Mouse (Mus musculus): ENCODE results near the gene Ttc39a. TPM values are rescaled to one million over a fixed set of nuclear protein-coding genes. Genes with fewer than 3 reads are reported as not detected.
A peak's percentile ranks its signal among the peaks of the same experiment; 100 is the strongest.

The Ttc39a gene
- polyA plus RNA-seq, 1 experiment from 2014 or later: 4.6 TPM

GRCm38 (mm10) chr4:109440381-109440780, 34.0 kb downstream of the Ttc39a start:
- no peak overlapping the region for H3K4me3 ChIP-seq
- no peaks in the 10 kb centered on the region for H3K27me3 ChIP-seq
- H3K4me2 ChIP-seq: no peak overlapping the region
- no peak for ATAC-seq (ENCODE audit: insufficient number of reproducible peaks, insufficient read depth, low FRiP score, low TSS enrichment, low read depth)
- no peak overlapping the region for H3K9ac ChIP-seq
- WGBS: 89% methylated on average over 5 of the region's 5 CpGs
- 0 out of 2 replicates have a peak overlapping the region, but pooled peaks have one; percentile 44 for H3K27ac ChIP-seq
- peaks cover 17% of the 10 kb centered on the region for H3K4me1 ChIP-seq
- peaks cover 9% of the 10 kb centered on the region; the same call in 1 of the 2 replicates for H3K36me3 ChIP-seq
- no peaks in the 10 kb centered on the region for H3K9me3 ChIP-seq

GRCm38 (mm10) chr4:109441000-109441399, 34.6 kb downstream of the Ttc39a start:
- Histone ChIP-seq H3K36me3 (peaks cover 10% of the 10 kb centered on the region; the same call in 1 of the 2 replicates), H3K27me3 (no peaks in the 10 kb centered on the region), H3K4me3 (no peak overlapping the region), H3K4me1 (peaks cover 19% of the 10 kb centered on the region), H3K27ac (no peak overlapping the region), H3K9me3 (no peaks in the 10 kb centered on the region), H3K4me2 (no peak overlapping the region), H3K9ac (no peak overlapping the region)
- ATAC-seq (ENCODE audit: insufficient number of reproducible peaks, insufficient read depth, low FRiP score, low TSS enrichment, low read depth): no peak
- WGBS: 90% methylated on average over 3 of the region's 3 CpGs

GRCm38 (mm10) chr4:109442126-109442525, 35.7 kb downstream of the Ttc39a start:
- H3K4me2 ChIP-seq: no peak overlapping the region
- peaks cover 19% of the 10 kb centered on the region for H3K4me1 ChIP-seq
- H3K9me3 ChIP-seq: no peaks in the 10 kb centered on the region
- H3K9ac ChIP-seq: no peak overlapping the region
- H3K36me3 ChIP-seq: peaks cover 10% of the 10 kb centered on the region; the same call in 1 of the 2 replicates
- ATAC-seq (ENCODE audit: insufficient number of reproducible peaks, insufficient read depth, low FRiP score, low TSS enrichment, low read depth): no peak
- no peak overlapping the region for H3K4me3 ChIP-seq
- H3K27me3 ChIP-seq: no peaks in the 10 kb centered on the region
- H3K27ac ChIP-seq: no peak overlapping the region
- 83% methylated on average over 7 of the region's 7 CpGs for WGBS

- H3K4me2 ChIP-seq: no peak overlapping the region
- H3K4me1 ChIP-seq: peaks cover 19% of the 10 kb centered on the region
- no peak for ATAC-seq (ENCODE audit: insufficient number of reproducible peaks, insufficient read depth, low FRiP score, low TSS enrichment, low read depth)
- no peak overlapping the region for H3K9ac ChIP-seq
- no peak overlapping the region for H3K27ac ChIP-seq
- peaks cover 10% of the 10 kb centered on the region; the same call in 1 of the 2 replicates for H3K36me3 ChIP-seq
- H3K27me3 ChIP-seq: no peaks in the 10 kb centered on the region
- 88% methylated on average over 4 of the region's 4 CpGs for WGBS
- no peaks in the 10 kb centered on the region for H3K9me3 ChIP-seq
- no peak overlapping the region for H3K4me3 ChIP-seq
Observed at GRCm38 (mm10) chr4:109442649-109443048, 36.2 kb downstream of the Ttc39a start.

DNA sequence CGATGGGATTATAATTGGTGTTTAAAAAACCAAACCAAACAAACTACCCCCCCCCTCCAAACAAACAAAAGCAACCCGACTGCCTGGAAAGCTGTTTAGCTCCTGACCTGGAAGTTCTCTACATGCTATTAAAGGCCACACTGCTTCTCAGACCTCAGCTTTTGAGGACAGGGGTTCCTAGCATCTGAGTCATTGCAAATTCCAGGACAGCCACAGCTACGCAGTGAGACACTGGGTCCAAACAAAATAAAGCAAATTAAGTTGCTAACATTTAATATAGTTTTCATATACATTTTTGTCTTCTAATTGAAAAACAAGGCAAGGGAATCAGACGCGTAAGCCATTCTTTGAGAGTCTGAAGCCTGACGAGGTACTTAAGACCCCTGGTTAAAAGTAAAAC, 38.0 kb downstream of the Ttc39a start:
- no peak overlapping the region for H3K4me3 ChIP-seq
- no peak overlapping the region for H3K9ac ChIP-seq
- no peaks in the 10 kb centered on the region for H3K9me3 ChIP-seq
- H3K27me3 ChIP-seq: no peaks in the 10 kb centered on the region
- peaks cover 13% of the 10 kb centered on the region; the same call in 1 of the 2 replicates for H3K36me3 ChIP-seq
- no peak overlapping the region for H3K4me2 ChIP-seq
- ATAC-seq (ENCODE audit: insufficient number of reproducible peaks, insufficient read depth, low FRiP score, low TSS enrichment, low read depth): no peak
- 75% methylated on average over 6 of the region's 6 CpGs for WGBS
- no peak overlapping the region for H3K27ac ChIP-seq
- peaks cover 18% of the 10 kb centered on the region for H3K4me1 ChIP-seq

DNA sequence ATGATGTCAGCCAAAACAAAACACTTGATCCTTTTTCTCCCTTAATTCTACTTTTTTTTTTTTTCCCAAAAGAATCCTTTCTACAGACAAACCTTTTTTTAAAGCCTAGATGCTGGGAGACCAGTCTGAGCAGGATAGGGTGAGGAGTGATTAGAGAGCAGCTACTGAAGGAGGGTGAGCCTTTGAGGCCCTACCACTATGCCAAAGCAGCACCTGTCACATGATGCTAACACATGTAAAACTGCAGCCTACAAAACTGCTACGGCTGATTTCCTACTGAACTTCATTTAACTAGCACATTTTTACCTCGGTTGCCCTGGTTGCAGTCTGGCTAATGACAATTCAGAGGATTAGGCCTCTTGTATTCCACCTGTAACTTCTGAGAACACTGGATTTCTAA, 38.5 kb downstream of the Ttc39a start:
- Histone ChIP-seq H3K4me1 (peaks cover 13% of the 10 kb centered on the region), H3K27me3 (no peaks in the 10 kb centered on the region), H3K4me2 (no peak overlapping the region), H3K9me3 (no peaks in the 10 kb centered on the region), H3K4me3 (no peak overlapping the region), H3K27ac (no peak overlapping the region), H3K9ac (no peak overlapping the region), H3K36me3 (peaks cover 16% of the 10 kb centered on the region)
- WGBS: 70% methylated on average over 2 of the region's 2 CpGs
- no peak for ATAC-seq (ENCODE audit: insufficient number of reproducible peaks, insufficient read depth, low FRiP score, low TSS enrichment, low read depth)

DNA sequence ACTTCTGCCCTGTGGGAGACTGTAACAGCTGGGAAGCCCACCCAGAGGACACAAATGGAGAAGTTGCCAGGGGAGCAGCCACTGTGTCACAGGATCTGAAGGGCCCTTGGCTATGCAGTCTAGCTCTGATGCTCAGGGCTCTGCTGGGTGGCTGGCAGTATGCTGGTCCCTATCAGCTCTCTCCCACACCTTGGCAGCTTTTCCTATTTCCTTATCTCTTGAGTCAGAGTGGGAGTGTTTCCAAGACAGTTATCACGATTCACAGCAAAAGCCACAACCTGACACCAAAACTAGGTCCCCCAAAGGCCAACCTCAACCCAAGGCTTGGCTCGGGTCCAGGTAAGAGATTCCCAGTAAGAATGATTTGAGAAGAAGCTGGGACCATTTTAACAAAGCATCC, 39.0 kb downstream of the Ttc39a start:
- WGBS: 71% methylated on average over 2 of the region's 2 CpGs
- Histone ChIP-seq H3K4me2 (no peak overlapping the region), H3K27me3 (no peaks in the 10 kb centered on the region), H3K4me1 (peaks cover 9% of the 10 kb centered on the region), H3K9me3 (no peaks in the 10 kb centered on the region), H3K27ac (no peak overlapping the region), H3K4me3 (no peak overlapping the region), H3K9ac (0 out of 2 replicates have a peak overlapping the region, but pooled peaks have one; percentile 11), H3K36me3 (peaks cover 16% of the 10 kb centered on the region)
- no peak for ATAC-seq (ENCODE audit: insufficient number of reproducible peaks, insufficient read depth, low FRiP score, low TSS enrichment, low read depth)

DNA sequence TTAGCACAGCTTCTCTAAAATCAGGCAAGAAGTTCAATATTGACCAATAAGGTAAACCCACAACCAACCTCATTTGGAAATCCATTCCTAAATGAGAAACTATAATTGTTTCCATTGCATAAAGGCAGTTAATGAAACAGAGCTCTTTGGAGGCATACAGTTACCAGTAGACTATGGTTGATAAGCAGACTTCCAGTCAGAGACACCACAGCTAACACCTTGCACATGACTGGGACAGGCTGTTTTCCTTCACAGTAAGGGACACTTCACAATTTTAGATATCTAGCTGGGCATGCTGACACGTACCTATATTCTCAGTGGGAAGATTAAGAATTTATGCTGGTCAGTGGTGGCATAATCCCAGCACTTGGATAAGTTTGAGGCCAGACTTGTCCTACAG, 39.5 kb downstream of the Ttc39a start:
- Histone ChIP-seq H3K27ac (no peak overlapping the region), H3K36me3 (peaks cover 20% of the 10 kb centered on the region), H3K4me3 (no peak overlapping the region), H3K4me1 (peaks cover 7% of the 10 kb centered on the region; the same call in 1 of the 2 replicates), H3K27me3 (no peaks in the 10 kb centered on the region), H3K4me2 (no peak overlapping the region), H3K9me3 (no peaks in the 10 kb centered on the region), H3K9ac (no peak overlapping the region)
- 91% methylated on average over 1 of the region's 1 CpGs for WGBS
- no peak for ATAC-seq (ENCODE audit: insufficient number of reproducible peaks, insufficient read depth, low FRiP score, low TSS enrichment, low read depth)

DNA sequence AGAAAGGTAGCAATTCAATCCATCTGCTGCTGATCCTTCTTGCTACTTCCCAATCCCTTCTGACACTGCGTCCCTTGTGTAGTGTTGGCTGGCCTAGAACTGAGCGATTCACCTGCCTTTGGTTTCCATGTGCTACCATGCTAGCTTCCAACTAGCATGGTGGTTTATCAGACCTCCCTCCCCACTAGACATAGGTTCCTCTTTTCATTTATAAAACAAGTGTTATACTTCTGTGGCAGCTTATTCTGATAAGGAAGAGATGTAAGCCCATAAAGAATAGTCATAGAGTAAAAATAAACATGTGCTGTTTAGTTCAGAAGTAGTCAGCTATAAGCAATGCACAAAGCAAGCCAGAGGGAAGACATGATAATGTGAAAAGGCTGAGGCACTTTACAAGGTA, 42.1 kb downstream of the Ttc39a start:
- no peaks in the 10 kb centered on the region for H3K27me3 ChIP-seq
- H3K4me1 ChIP-seq: peaks cover 7% of the 10 kb centered on the region; the same call in 1 of the 2 replicates
- H3K27ac ChIP-seq: no peak overlapping the region
- no peak overlapping the region for H3K9ac ChIP-seq
- H3K9me3 ChIP-seq: no peaks in the 10 kb centered on the region
- 96% methylated on average over 2 of the region's 2 CpGs for WGBS
- H3K4me3 ChIP-seq: no peak overlapping the region
- H3K36me3 ChIP-seq: peaks cover 26% of the 10 kb centered on the region
- no peak for ATAC-seq (ENCODE audit: insufficient number of reproducible peaks, insufficient read depth, low FRiP score, low TSS enrichment, low read depth)
- no peak overlapping the region for H3K4me2 ChIP-seq

DNA sequence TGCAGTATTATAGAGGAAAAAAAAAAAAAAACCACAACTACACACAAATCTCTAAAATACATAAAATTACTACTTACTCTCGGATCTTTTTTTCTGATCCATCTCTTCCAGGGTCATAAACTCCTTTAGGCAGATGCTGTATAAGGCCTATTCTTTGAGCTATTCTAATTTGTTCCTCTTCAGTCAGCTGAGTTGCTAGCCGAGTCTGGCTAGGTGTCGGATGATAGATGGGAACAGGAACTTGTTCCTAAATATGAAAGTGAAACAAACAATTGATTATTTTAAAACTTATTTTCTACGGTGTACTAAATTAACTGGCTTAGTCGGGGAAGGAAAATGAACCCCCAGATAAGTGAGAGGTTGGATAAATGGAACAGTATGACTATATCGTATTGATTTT, 50.4 kb downstream of the Ttc39a start:
- Histone ChIP-seq H3K27ac (no peak overlapping the region), H3K4me2 (no peak overlapping the region), H3K9me3 (no peaks in the 10 kb centered on the region), H3K27me3 (no peaks in the 10 kb centered on the region), H3K4me3 (no peak overlapping the region), H3K9ac (no peak overlapping the region), H3K36me3 (peaks cover 13% of the 10 kb centered on the region), H3K4me1 (peaks cover 13% of the 10 kb centered on the region)
- no peak for ATAC-seq (ENCODE audit: insufficient number of reproducible peaks, insufficient read depth, low FRiP score, low TSS enrichment, low read depth)
- 91% methylated on average over 6 of the region's 6 CpGs for WGBS

GRCm38 (mm10) chr4:109460421-109461179, 54.2 kb downstream of the Ttc39a start:
- ATAC-seq (ENCODE audit: insufficient number of reproducible peaks, insufficient read depth, low FRiP score, low TSS enrichment, low read depth): 0 out of 2 replicates have a peak, but pooled peaks have one; percentile 67
- Histone ChIP-seq H3K9ac (no peak overlapping the region), H3K4me1 (peaks cover 13% of the 10 kb centered on the region), H3K27ac (peak overlapping the region; percentile 85), H3K27me3 (no peaks in the 10 kb centered on the region), H3K9me3 (no peaks in the 10 kb centered on the region), H3K4me2 (no peak overlapping the region), H3K4me3 (no peak overlapping the region), H3K36me3 (0 out of 2 replicates have a peak, but pooled peaks cover 4% of the 10 kb centered on the region)
- 34% methylated on average over 3 of the region's 3 CpGs for WGBS

GRCm38 (mm10) chr4:109463892-109464291, 57.5 kb downstream of the Ttc39a start:
- Histone ChIP-seq H3K36me3 (no peaks in the 10 kb centered on the region), H3K4me3 (no peak overlapping the region), H3K9ac (no peak overlapping the region), H3K4me2 (no peak overlapping the region), H3K4me1 (peaks cover 13% of the 10 kb centered on the region), H3K27me3 (no peaks in the 10 kb centered on the region), H3K9me3 (no peaks in the 10 kb centered on the region), H3K27ac (no peak overlapping the region)
- no peak for ATAC-seq (ENCODE audit: insufficient number of reproducible peaks, insufficient read depth, low FRiP score, low TSS enrichment, low read depth)

Data from embryonic facial prominence, embryonic 13.5 days (tissue).